Mouse (Mus musculus) kidney, adult 9 months (tissue): Measurements from ENCODE around the gene Mast2.

Experiments
- DNase-seq: peaks from one replicate; pipeline ENCODE4 v3.0.0; 2022

Mast2 gene

GRCm38 (mm10) chr4:116464126-116464981 is at the start of gene Mast2:
TSS of gene Mast2 (minus strand) at chr4:116464183.
- DNase-seq: peak; percentile 87

GRCm38 (mm10) chr4:116507425-116508218 is 43.6 kb upstream of the Mast2 start, which contains the start of gene Ipp:
TSS of gene Ipp (plus strand) at chr4:116507549.
- peak; percentile 97 for DNase-seq

- DNase-seq: no peak
These were observed 43.0 kb upstream of the Mast2 start for GRCm38 (mm10) chr4:116506886-116507424.

GRCm38 (mm10) chr4:116499978-116500377 is 36.0 kb upstream of the Mast2 start:
- DNase-seq: peak; percentile 69

- no peak for DNase-seq
These were observed 29.7 kb upstream of the Mast2 start for GRCm38 (mm10) chr4:116493646-116494045.

GRCm38 (mm10) chr4:116492460-116492859 is 28.5 kb upstream of the Mast2 start:
- peak; percentile 34 for DNase-seq

- no peak for DNase-seq
These were observed 27.9 kb upstream of the Mast2 start for GRCm38 (mm10) chr4:116491886-116492285.

GRCm38 (mm10) chr4:116491119-116491536 is 27.1 kb upstream of the Mast2 start:
- DNase-seq: peak; percentile 49

- DNase-seq: no peak
These were observed 19.5 kb upstream of the Mast2 start for GRCm38 (mm10) chr4:116483476-116483875.

- no peak for DNase-seq
These were observed 17.3 kb upstream of the Mast2 start for GRCm38 (mm10) chr4:116481322-116481721.

GRCm38 (mm10) chr4:116463231-116464125 is 505 bp downstream of the Mast2 start:
- peak; percentile 25 for DNase-seq

GRCm38 (mm10) chr4:116461943-116462342 is 2.0 kb downstream of the Mast2 start:
- DNase-seq: no peak

- no peak for DNase-seq
These were observed 12.4 kb downstream of the Mast2 start for GRCm38 (mm10) chr4:116451553-116451952.

- peak; percentile 77 for DNase-seq
These were observed 14.0 kb downstream of the Mast2 start for GRCm38 (mm10) chr4:116449951-116450350.

GRCm38 (mm10) chr4:116448673-116449072 is 15.3 kb downstream of the Mast2 start:
- DNase-seq: peak; percentile 42

GRCm38 (mm10) chr4:116439383-116439782 is 24.6 kb downstream of the Mast2 start:
- no peak for DNase-seq

GRCm38 (mm10) chr4:116438561-116438960 is 25.4 kb downstream of the Mast2 start:
- DNase-seq: no peak

GRCm38 (mm10) chr4:116435626-116436025 is 28.4 kb downstream of the Mast2 start:
- no peak for DNase-seq

GRCm38 (mm10) chr4:116422186-116422585 is 41.8 kb downstream of the Mast2 start:
- DNase-seq: no peak

- DNase-seq: no peak
These were observed 42.8 kb downstream of the Mast2 start for GRCm38 (mm10) chr4:116421170-116421569.

- no peak for DNase-seq
These were observed 51.0 kb downstream of the Mast2 start for GRCm38 (mm10) chr4:116412993-116413392.

- no peak for DNase-seq
These were observed 52.6 kb downstream of the Mast2 start for GRCm38 (mm10) chr4:116411401-116411800.
